Mouse (Mus musculus): ENCODE data around the gene Zfp646. TPM values are rescaled to one million over a fixed set of nuclear protein-coding genes. Genes with fewer than 3 reads are reported as not detected.

Gene Zfp646
- polyA plus RNA-seq, 1 experiment from 2014 or later = 4.9 TPM

DNA sequence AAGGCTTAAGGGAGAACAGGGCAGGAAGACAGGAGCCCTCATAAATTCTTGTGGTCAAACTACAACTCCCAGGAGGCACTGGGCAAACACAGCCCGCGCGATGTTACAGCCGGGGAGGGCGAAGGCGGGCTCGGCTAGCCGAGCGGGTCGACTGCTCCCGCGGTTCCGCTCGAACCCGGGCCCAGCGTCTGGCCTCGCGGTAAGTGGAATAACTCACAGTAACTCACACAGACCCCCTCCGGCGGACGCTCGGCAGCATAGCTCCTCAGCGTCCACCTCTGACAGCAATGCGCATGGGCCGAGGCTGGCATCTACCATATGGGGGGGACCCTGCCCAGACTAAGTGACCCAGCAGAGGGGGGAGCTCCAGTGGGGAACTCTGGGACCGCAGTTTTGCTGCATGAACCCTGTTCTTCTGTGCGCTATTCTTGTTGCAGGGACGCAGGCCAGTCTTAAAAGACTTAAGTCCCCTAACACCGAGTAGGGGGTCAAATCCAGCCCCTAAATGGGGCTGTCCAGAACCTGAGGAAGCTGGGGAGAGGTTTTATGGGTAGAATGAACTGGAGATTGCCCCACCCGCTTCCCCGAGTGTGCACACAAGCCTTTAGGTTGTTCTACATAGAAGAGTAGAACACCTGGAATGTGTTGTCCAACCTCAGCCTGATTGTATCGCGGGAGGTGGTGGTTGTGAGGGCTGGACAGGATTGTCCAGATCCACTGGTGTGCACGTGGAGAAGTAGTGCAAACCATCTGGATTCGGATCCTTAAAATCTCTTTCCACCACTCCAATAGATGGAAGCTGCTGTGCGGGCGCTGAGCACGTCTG lies 28.2 kb downstream of the Zfp646 start, which contains the start of gene Bckdk:
Gene Bckdk, plus strand, starts transcription at position 112 of the 826 bp plus-strand sequence.
- peak within 1 kb of the TSS; percentile 87 for H3K4me3 ChIP-seq (ENCODE audit: low read depth, low read length)

DNA sequence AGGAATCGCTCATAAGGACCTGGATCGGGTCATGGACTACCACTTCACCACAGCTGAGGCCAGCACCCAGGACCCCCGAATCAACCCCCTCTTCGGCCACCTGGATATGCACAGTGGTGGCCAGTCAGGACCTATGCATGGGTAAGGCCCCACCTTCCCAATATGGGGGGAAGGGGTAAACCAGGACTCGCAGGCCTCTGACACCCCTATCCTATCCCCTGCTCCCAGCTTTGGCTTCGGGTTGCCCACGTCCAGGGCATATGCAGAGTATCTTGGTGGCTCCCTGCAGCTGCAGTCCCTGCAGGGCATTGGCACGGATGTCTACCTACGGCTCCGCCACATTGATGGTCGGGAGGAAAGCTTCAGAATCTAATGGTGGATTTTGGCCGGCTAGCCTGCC lies 31.9 kb downstream of the Zfp646 start:
- no peak for ATAC-seq (ENCODE audit: low read depth)
- Histone ChIP-seq H3K36me3 (ENCODE audit: control insufficient read depth, insufficient read depth) (peaks cover 40% of the 10 kb centered on the region), H3K27me3 (ENCODE audit: control insufficient read depth, insufficient read depth, low read depth, low read length) (no peaks in the 10 kb centered on the region), H3K9ac (ENCODE audit: low read depth, low read length) (no peak overlapping the region), H3K4me2 (ENCODE audit: low read depth, low read length) (no peak overlapping the region), H3K4me3 (ENCODE audit: low read depth, low read length) (no peak overlapping the region), H3K9me3 (replicated peaks; ENCODE audit: control insufficient read depth, low read length) (no peaks in the 10 kb centered on the region), H3K4me1 (ENCODE audit: control insufficient read depth, low read depth, low read length) (peaks cover 17% of the 10 kb centered on the region), H3K27ac (ENCODE audit: low read length) (no peak overlapping the region)
- 82% methylated on average over 12 of the region's 12 CpGs for WGBS (ENCODE audit: insufficient replicate concordance)

More for the DNA sequence above, 28.2 kb downstream of the Zfp646 start, which contains the start of gene Bckdk:
- H3K9me3 ChIP-seq (replicated peaks; ENCODE audit: control insufficient read depth, low read length) = no peaks in the 10 kb centered on the region
- peak within 1 kb of the TSS; percentile 86 for H3K27ac ChIP-seq (ENCODE audit: low read length)
- peak within 1 kb of the TSS; percentile 86 for H3K4me2 ChIP-seq (ENCODE audit: low read depth, low read length)
- H3K9ac ChIP-seq (ENCODE audit: low read depth, low read length) = peak within 1 kb of the TSS; percentile 94
- ATAC-seq (ENCODE audit: low read depth) = peak; percentile 82
- no peaks in the 10 kb centered on the region for H3K27me3 ChIP-seq (ENCODE audit: control insufficient read depth, insufficient read depth, low read depth, low read length)
- H3K4me1 ChIP-seq (ENCODE audit: control insufficient read depth, low read depth, low read length) = peaks cover 31% of the 10 kb centered on the region
- WGBS (ENCODE audit: insufficient replicate concordance) = 7% methylated on average over 38 of the region's 38 CpGs
- H3K36me3 ChIP-seq (ENCODE audit: control insufficient read depth, insufficient read depth) = peaks cover 33% of the 10 kb centered on the region

GRCm38 (mm10) chr7:127908656-127909055 lies 32.6 kb downstream of the Zfp646 start:
- no peak overlapping the region for H3K4me3 ChIP-seq (ENCODE audit: low read depth, low read length)
- peaks cover 40% of the 10 kb centered on the region for H3K36me3 ChIP-seq (ENCODE audit: control insufficient read depth, insufficient read depth)
- WGBS (ENCODE audit: insufficient replicate concordance) = 73% methylated on average over 4 of the region's 4 CpGs
- H3K9me3 ChIP-seq (replicated peaks; ENCODE audit: control insufficient read depth, low read length) = no peaks in the 10 kb centered on the region
- peaks cover 23% of the 10 kb centered on the region for H3K4me1 ChIP-seq (ENCODE audit: control insufficient read depth, low read depth, low read length)
- no peaks in the 10 kb centered on the region for H3K27me3 ChIP-seq (ENCODE audit: control insufficient read depth, insufficient read depth, low read depth, low read length)
- no peak overlapping the region for H3K4me2 ChIP-seq (ENCODE audit: low read depth, low read length)
- H3K27ac ChIP-seq (ENCODE audit: low read length) = no peak overlapping the region
- no peak for ATAC-seq (ENCODE audit: low read depth)
- H3K9ac ChIP-seq (ENCODE audit: low read depth, low read length) = no peak overlapping the region

- H3K4me2 ChIP-seq (ENCODE audit: low read depth, low read length) = peak within 1 kb of the TSS; percentile 74
- peak within 1 kb of the TSS; percentile 76 for H3K9ac ChIP-seq (ENCODE audit: low read depth, low read length)
- H3K4me3 ChIP-seq (ENCODE audit: low read depth, low read length) = peak within 1 kb of the TSS; percentile 88
- peak; percentile 97 for ATAC-seq (ENCODE audit: low read depth)
- H3K9me3 ChIP-seq (replicated peaks; ENCODE audit: control insufficient read depth, low read length) = no peaks in the 10 kb centered on the region
- under 1% methylated on average over 40 of the region's 40 CpGs for WGBS (ENCODE audit: insufficient replicate concordance)
- H3K4me1 ChIP-seq (ENCODE audit: control insufficient read depth, low read depth, low read length) = peaks cover 10% of the 10 kb centered on the region
- H3K27me3 ChIP-seq (ENCODE audit: control insufficient read depth, insufficient read depth, low read depth, low read length) = no peaks in the 10 kb centered on the region
- peak within 1 kb of the TSS; percentile 82 for H3K27ac ChIP-seq (ENCODE audit: low read length)
- peaks cover 24% of the 10 kb centered on the region for H3K36me3 ChIP-seq (ENCODE audit: control insufficient read depth, insufficient read depth)
These were observed 36.3 kb downstream of the Zfp646 start, which contains the start of gene Kat8 for GRCm38 (mm10) chr7:127912190-127912871. Gene Kat8, plus strand, starts transcription at chr7:127912516.

GRCm38 (mm10) chr7:127912938-127913337 lies 36.9 kb downstream of the Zfp646 start:
- peaks cover 17% of the 10 kb centered on the region for H3K36me3 ChIP-seq (ENCODE audit: control insufficient read depth, insufficient read depth)
- H3K27me3 ChIP-seq (ENCODE audit: control insufficient read depth, insufficient read depth, low read depth, low read length) = no peaks in the 10 kb centered on the region
- H3K9ac ChIP-seq (ENCODE audit: low read depth, low read length) = peak overlapping the region; percentile 76
- peak overlapping the region; percentile 88 for H3K4me3 ChIP-seq (ENCODE audit: low read depth, low read length)
- WGBS (ENCODE audit: insufficient replicate concordance) = 3% methylated on average over 4 of the region's 4 CpGs
- H3K4me1 ChIP-seq (ENCODE audit: control insufficient read depth, low read depth, low read length) = peaks cover 10% of the 10 kb centered on the region
- no peaks in the 10 kb centered on the region for H3K9me3 ChIP-seq (replicated peaks; ENCODE audit: control insufficient read depth, low read length)
- peak overlapping the region; percentile 82 for H3K27ac ChIP-seq (ENCODE audit: low read length)
- no peak for ATAC-seq (ENCODE audit: low read depth)
- H3K4me2 ChIP-seq (ENCODE audit: low read depth, low read length) = peak overlapping the region; percentile 74

DNA sequence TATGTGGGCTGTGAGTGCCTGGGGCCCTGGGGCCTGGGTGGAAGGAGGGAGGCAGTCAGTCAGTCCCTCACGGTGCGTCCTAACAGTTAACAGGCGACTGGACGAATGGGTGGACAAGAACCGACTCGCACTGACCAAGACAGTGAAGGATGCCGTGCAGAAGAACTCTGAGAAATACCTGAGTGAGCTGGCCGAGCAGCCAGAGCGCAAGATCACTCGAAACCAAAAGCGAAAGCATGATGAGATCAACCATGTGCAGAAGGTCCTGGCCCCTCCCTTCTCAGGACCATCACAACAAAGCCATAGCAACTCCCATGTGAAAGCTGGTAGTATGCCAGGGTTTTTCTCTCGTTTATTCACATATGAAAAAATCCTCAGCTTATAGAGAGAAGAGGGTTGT lies 39.3 kb downstream of the Zfp646 start:
- whole genome bisulfite sequencing (ENCODE audit: insufficient replicate concordance) = 83% methylated on average over 12 of the region's 12 CpGs
- no peak overlapping the region for H3K4me2 ChIP-seq (ENCODE audit: low read depth, low read length)

DNA sequence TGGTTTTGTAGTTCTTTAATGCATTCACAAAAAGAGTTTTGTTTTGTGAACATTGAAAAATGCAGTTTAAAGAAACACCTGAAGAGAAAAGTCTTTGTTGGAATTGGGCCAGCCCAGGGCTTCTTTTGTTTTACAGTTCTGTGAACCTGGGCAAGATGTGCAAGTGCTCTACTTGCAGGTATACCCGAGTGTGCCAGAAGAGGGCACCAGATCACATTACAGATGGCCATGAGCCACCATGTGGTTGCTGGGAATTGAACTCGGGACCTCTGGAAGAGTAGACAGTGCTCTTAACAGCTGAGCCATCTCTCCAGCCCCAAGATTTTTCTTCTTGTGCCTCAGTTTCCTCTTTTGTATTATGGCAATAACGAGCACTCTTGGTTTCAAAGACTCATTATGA lies 42.2 kb downstream of the Zfp646 start:
- 37% methylated on average over 3 of the region's 3 CpGs for WGBS (ENCODE audit: insufficient replicate concordance)
- H3K27me3 ChIP-seq (ENCODE audit: control insufficient read depth, insufficient read depth, low read depth, low read length) = no peaks in the 10 kb centered on the region

More for the DNA sequence above, 39.3 kb downstream of the Zfp646 start:
- peaks cover 10% of the 10 kb centered on the region for H3K4me1 ChIP-seq (ENCODE audit: control insufficient read depth, low read depth, low read length)
- H3K4me3 ChIP-seq (ENCODE audit: low read depth, low read length) = no peak overlapping the region
- no peaks in the 10 kb centered on the region for H3K27me3 ChIP-seq (ENCODE audit: control insufficient read depth, insufficient read depth, low read depth, low read length)
- H3K9me3 ChIP-seq (replicated peaks; ENCODE audit: control insufficient read depth, low read length) = no peaks in the 10 kb centered on the region
- peaks cover 5% of the 10 kb centered on the region; the same call in 1 of the 2 replicates for H3K36me3 ChIP-seq (ENCODE audit: control insufficient read depth, insufficient read depth)
- no peak overlapping the region for H3K27ac ChIP-seq (ENCODE audit: low read length)
- H3K9ac ChIP-seq (ENCODE audit: low read depth, low read length) = no peak overlapping the region
- no peak for ATAC-seq (ENCODE audit: low read depth)

DNA sequence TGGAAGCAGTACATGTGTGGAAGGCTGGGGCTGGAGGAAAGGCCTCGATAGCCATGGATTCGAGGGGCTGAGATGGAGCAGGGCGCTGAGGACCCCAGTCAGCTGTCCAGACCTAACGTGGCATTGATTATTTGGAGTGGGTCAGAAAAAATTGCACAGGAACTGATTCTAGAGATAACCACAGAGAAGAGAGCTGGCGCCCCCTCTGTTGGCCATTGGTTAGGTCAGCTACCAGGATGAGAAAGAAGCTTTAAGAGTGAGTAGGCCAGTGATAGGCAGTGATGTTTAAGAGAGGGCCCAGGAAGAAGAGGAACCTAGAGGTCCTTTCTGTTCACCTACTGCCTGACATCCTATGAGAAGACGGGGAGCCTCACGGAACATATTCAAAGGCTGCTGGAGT lies 43.3 kb downstream of the Zfp646 start:
- WGBS (ENCODE audit: insufficient replicate concordance) = 56% methylated on average over 7 of the region's 7 CpGs
- no peak overlapping the region for H3K4me2 ChIP-seq (ENCODE audit: low read depth, low read length)
- H3K9me3 ChIP-seq (replicated peaks; ENCODE audit: control insufficient read depth, low read length) = no peaks in the 10 kb centered on the region
- H3K27me3 ChIP-seq (ENCODE audit: control insufficient read depth, insufficient read depth, low read depth, low read length) = no peaks in the 10 kb centered on the region
- peaks cover 5% of the 10 kb centered on the region; the same call in 1 of the 2 replicates for H3K36me3 ChIP-seq (ENCODE audit: control insufficient read depth, insufficient read depth)
- ATAC-seq (ENCODE audit: low read depth) = no peak
- H3K9ac ChIP-seq (ENCODE audit: low read depth, low read length) = no peak overlapping the region
- no peak overlapping the region for H3K27ac ChIP-seq (ENCODE audit: low read length)
- H3K4me1 ChIP-seq (ENCODE audit: control insufficient read depth, low read depth, low read length) = peaks cover 4% of the 10 kb centered on the region
- no peak overlapping the region for H3K4me3 ChIP-seq (ENCODE audit: low read depth, low read length)

More for the DNA sequence above, 42.2 kb downstream of the Zfp646 start:
- ATAC-seq (ENCODE audit: low read depth) = no peak
- no peak overlapping the region for H3K9ac ChIP-seq (ENCODE audit: low read depth, low read length)
- no peak overlapping the region for H3K4me3 ChIP-seq (ENCODE audit: low read depth, low read length)
- H3K36me3 ChIP-seq (ENCODE audit: control insufficient read depth, insufficient read depth) = peaks cover 5% of the 10 kb centered on the region; the same call in 1 of the 2 replicates
- H3K4me2 ChIP-seq (ENCODE audit: low read depth, low read length) = no peak overlapping the region
- no peaks in the 10 kb centered on the region for H3K9me3 ChIP-seq (replicated peaks; ENCODE audit: control insufficient read depth, low read length)
- peaks cover 3% of the 10 kb centered on the region for H3K4me1 ChIP-seq (ENCODE audit: control insufficient read depth, low read depth, low read length)
- no peak overlapping the region for H3K27ac ChIP-seq (ENCODE audit: low read length)

Measured in liver, embryonic 16.5 days (tissue).